Mouse (Mus musculus) stomach, embryonic 15.5 days (tissue): ENCODE results near the gene Ccm2l. TPM values are rescaled to one million over a fixed set of nuclear protein-coding genes. Genes with fewer than 3 reads are reported as not detected.

Experiments used
- ATAC-seq: fragments of 200-750 bp; cut with Nextera tagmentation; 2 replicates; pipeline ENCODE4 v1.8.0; 2017; ENCODE audit warnings: low read depth, moderate number of reproducible peaks, moderate TSS enrichment; ENCODE audit not compliant: insufficient read depth, low FRiP score
- H3K27ac ChIP-seq: fragments of 300-500 bp; sonication (generic); 2 replicates; pipeline ENCODE4 v1.5.1; 2015; ENCODE audit warnings: mild to moderate bottlenecking, inconsistent platforms
- H3K27me3 ChIP-seq: fragments of 300-500 bp; sonication (generic); replicated peaks from 2 replicates; pipeline ENCODE4 v1.6.1; 2015; ENCODE audit warnings: inconsistent platforms
- H3K36me3 ChIP-seq: fragments of 300-500 bp; sonication (generic); 2 replicates; pipeline ENCODE4 v1.6.1; 2015; ENCODE audit warnings: inconsistent platforms
- H3K4me1 ChIP-seq: fragments of 300-500 bp; sonication (generic); 2 replicates; pipeline ENCODE4 v1.6.1; 2015; ENCODE audit warnings: inconsistent platforms
- H3K4me2 ChIP-seq: fragments of 300-500 bp; sonication (generic); 2 replicates; pipeline ENCODE4 v1.6.1; 2015; ENCODE audit warnings: mild to moderate bottlenecking, inconsistent platforms
- H3K4me3 ChIP-seq: fragments of 300-500 bp; sonication (generic); replicated peaks from 2 replicates; pipeline ENCODE4 v1.5.1; 2015; ENCODE audit warnings: inconsistent platforms
- H3K9ac ChIP-seq: fragments of 300-500 bp; sonication (generic); 2 replicates; pipeline ENCODE4 v1.6.1; 2015; ENCODE audit warnings: inconsistent platforms
- H3K9me3 ChIP-seq: fragments of 300-500 bp; sonication (generic); 2 replicates; pipeline ENCODE4 v1.6.1; 2016; ENCODE audit warnings: inconsistent platforms
- WGBS: fragments of 180-500 bp; shearing (Covaris S2); methylation state at CpG from one replicate; pipeline ENCODE4 v1.1.7; 2015; 5-methylcytosine and 5-hydroxymethylcytosine counted together
- polyA plus RNA-seq: library from polyadenylated mRNA; unstranded; fragments of >200 nt; fragmentation: Nextera tagmentation; extraction: Ambion mirVana; gene quantifications from 2 replicates; pipeline ENCODE4 v1.2.1, GENCODE M21; 2015

Gene Ccm2l
- polyA plus RNA-seq, 1 experiment from 2014 or later, result 1.9 TPM

DNA sequence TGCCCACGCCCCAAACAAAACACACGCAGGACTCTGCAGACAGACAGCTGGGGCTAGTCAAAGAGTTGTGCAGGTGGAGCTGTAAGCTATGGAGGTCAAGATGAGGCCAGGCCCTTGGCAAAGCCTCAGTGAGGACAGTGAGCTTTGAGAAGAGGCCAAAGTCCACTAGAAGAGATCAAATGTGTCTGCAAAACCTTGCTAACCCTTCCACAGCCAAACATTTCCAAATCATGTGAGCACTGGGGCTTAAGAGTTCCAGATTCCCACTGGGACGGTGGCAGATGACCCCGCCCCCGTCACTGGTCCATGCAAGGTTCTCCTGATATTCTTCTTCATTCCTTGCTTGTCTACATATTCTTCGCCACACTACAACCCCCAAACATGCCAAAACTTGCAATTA is 16.1 kb downstream of the Ccm2l start:
- 75% methylated on average over 6 of the region's 6 CpGs for WGBS
- no peak for ATAC-seq
- no peak overlapping the region for H3K4me2 ChIP-seq

GRCm38 (mm10) chr2:153083275-153083674 is 17.5 kb downstream of the Ccm2l start:
- Histone ChIP-seq H3K4me2 (no peak overlapping the region), H3K4me1 (no peaks in the 10 kb centered on the region), H3K9ac (no peak overlapping the region), H3K27ac (no peak overlapping the region), H3K27me3 (no peaks in the 10 kb centered on the region), H3K9me3 (no peaks in the 10 kb centered on the region), H3K36me3 (no peaks in the 10 kb centered on the region), H3K4me3 (no peak overlapping the region)
- WGBS, result 78% methylated on average over 8 of the region's 8 CpGs
- ATAC-seq, result no peak

More for the DNA sequence above, 16.1 kb downstream of the Ccm2l start:
- Histone ChIP-seq H3K9me3 (no peaks in the 10 kb centered on the region), H3K4me1 (no peaks in the 10 kb centered on the region), H3K9ac (no peak overlapping the region), H3K36me3 (no peaks in the 10 kb centered on the region), H3K27ac (no peak overlapping the region), H3K4me3 (no peak overlapping the region), H3K27me3 (no peaks in the 10 kb centered on the region)

- Histone ChIP-seq H3K4me3 (no peak overlapping the region), H3K9me3 (no peaks in the 10 kb centered on the region), H3K27ac (no peak overlapping the region), H3K4me1 (no peaks in the 10 kb centered on the region), H3K9ac (no peak overlapping the region), H3K4me2 (no peak overlapping the region), H3K27me3 (no peaks in the 10 kb centered on the region), H3K36me3 (no peaks in the 10 kb centered on the region)
- 67% methylated on average over 4 of the region's 4 CpGs for WGBS
- ATAC-seq, result no peak
Observed at GRCm38 (mm10) chr2:153083824-153084223, 18.1 kb downstream of the Ccm2l start.

- no peaks in the 10 kb centered on the region for H3K9me3 ChIP-seq
- no peak overlapping the region for H3K9ac ChIP-seq
- H3K27ac ChIP-seq, result no peak overlapping the region
- ATAC-seq, result no peak
- no peaks in the 10 kb centered on the region for H3K36me3 ChIP-seq
- no peak overlapping the region for H3K4me2 ChIP-seq
- 60% methylated on average over 7 of the region's 7 CpGs for WGBS
- no peaks in the 10 kb centered on the region for H3K4me1 ChIP-seq
- no peak overlapping the region for H3K4me3 ChIP-seq
- H3K27me3 ChIP-seq, result no peaks in the 10 kb centered on the region
Observed at GRCm38 (mm10) chr2:153084261-153084976, 18.7 kb downstream of the Ccm2l start.

DNA sequence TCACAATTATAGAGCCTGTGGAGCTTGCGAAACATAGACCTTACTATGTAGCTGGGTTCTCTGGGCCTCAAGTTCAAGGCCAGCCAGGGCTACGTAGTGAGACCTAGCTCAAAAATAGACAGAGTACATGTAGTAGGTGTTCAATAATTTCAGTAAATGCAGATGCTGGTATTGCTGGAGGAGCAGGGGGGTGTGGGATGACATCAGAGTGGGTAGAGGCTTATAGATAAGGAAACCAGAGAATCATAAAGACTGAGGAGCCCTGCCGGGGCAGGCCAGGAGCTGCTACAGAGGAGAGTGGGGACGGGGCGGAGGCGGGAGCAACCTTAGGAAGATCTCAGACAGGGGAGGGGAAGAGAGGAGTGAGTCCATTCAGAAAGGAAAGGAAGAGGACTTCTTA is 19.8 kb downstream of the Ccm2l start:
- Histone ChIP-seq H3K9ac (no peak overlapping the region), H3K27ac (no peak overlapping the region), H3K27me3 (no peaks in the 10 kb centered on the region), H3K9me3 (no peaks in the 10 kb centered on the region), H3K36me3 (no peaks in the 10 kb centered on the region), H3K4me1 (no peaks in the 10 kb centered on the region), H3K4me3 (no peak overlapping the region), H3K4me2 (no peak overlapping the region)
- ATAC-seq, result no peak
- WGBS, result 73% methylated on average over 6 of the region's 6 CpGs

DNA sequence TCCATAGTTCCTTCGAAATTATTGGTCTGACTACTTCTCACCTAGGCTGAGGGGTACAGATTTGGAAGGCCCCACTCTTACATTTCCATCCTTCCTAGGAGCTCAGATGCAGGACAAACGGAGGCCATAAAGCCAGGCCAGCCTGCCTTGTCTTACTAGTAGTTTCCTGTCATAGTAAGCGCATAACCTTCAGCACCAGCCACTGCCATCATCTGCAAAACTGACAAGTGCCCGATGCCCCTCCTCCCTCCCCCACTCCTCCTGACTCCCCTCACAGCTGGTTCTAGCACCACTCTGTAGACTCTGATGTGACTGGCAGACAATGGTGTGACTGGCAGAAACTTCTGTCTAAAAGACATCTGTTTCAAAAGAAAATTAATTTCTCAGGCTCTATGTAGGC is 20.4 kb downstream of the Ccm2l start:
- Histone ChIP-seq H3K27me3 (no peaks in the 10 kb centered on the region), H3K36me3 (no peaks in the 10 kb centered on the region), H3K9me3 (no peaks in the 10 kb centered on the region), H3K4me1 (no peaks in the 10 kb centered on the region), H3K9ac (no peak overlapping the region), H3K4me3 (no peak overlapping the region), H3K27ac (no peak overlapping the region), H3K4me2 (no peak overlapping the region)
- ATAC-seq, result no peak
- 81% methylated on average over 4 of the region's 4 CpGs for WGBS

DNA sequence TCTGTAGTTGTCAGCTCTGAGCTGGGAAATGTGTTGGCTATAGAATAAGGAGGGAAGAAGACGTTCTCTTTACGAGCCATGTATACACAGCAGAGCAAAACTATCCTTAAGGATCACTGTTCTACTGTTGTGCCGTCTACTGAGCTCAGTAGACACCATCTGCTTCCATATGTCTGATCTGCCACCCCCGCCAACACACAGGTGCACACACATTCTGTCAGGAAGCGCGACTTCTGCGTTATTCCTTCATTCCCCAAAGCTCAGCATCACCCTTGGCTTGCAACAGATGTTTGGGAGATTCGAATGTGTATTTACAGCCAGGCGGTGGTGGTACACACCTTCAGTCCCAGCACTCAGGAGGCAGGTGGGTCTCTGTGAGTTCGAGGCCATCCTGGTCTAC is 21.3 kb downstream of the Ccm2l start:
- Histone ChIP-seq H3K9me3 (no peaks in the 10 kb centered on the region), H3K27me3 (no peaks in the 10 kb centered on the region), H3K4me3 (no peak overlapping the region), H3K4me1 (no peaks in the 10 kb centered on the region), H3K9ac (no peak overlapping the region), H3K27ac (no peak overlapping the region), H3K4me2 (no peak overlapping the region), H3K36me3 (no peaks in the 10 kb centered on the region)
- no peak for ATAC-seq
- WGBS, result 89% methylated on average over 10 of the region's 10 CpGs

DNA sequence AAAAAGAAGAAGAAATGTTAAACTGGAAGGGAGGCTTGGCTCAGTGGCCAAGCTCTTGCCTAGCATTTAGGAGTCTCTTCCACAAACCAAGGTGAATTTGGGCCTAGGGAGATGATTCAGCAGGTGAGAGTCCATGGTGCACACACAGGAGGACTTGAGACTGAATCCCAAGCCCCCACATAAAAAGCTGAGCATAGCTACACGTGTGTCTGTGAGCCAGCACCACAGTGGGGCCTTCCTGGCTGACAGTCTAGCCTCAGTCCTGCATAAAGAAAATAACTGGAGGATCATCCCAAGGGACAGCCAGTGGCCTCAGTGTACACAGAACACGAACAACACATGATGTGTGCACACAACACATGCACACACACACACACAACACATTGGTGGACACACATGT is 23.6 kb downstream of the Ccm2l start:
- WGBS, result 56% methylated on average over 2 of the region's 2 CpGs
- no peak overlapping the region for H3K27ac ChIP-seq
- no peak overlapping the region for H3K4me3 ChIP-seq
- H3K4me2 ChIP-seq, result no peak overlapping the region
- H3K4me1 ChIP-seq, result no peaks in the 10 kb centered on the region
- no peak overlapping the region for H3K9ac ChIP-seq
- H3K27me3 ChIP-seq, result no peaks in the 10 kb centered on the region
- no peaks in the 10 kb centered on the region for H3K36me3 ChIP-seq
- ATAC-seq, result no peak
- H3K9me3 ChIP-seq, result no peaks in the 10 kb centered on the region

- H3K4me1 ChIP-seq, result no peaks in the 10 kb centered on the region
- H3K9ac ChIP-seq, result no peak overlapping the region
- no peaks in the 10 kb centered on the region for H3K36me3 ChIP-seq
- no peak overlapping the region for H3K27ac ChIP-seq
- no peaks in the 10 kb centered on the region for H3K27me3 ChIP-seq
- no peak overlapping the region for H3K4me3 ChIP-seq
- no peaks in the 10 kb centered on the region for H3K9me3 ChIP-seq
- WGBS, result 28% methylated on average over 10 of the region's 10 CpGs
- ATAC-seq, result no peak
- no peak overlapping the region for H3K4me2 ChIP-seq
Observed at GRCm38 (mm10) chr2:153090551-153091165, 24.9 kb downstream of the Ccm2l start.

- 34% methylated on average over 23 of the region's 23 CpGs for WGBS
- Histone ChIP-seq H3K9me3 (no peaks in the 10 kb centered on the region), H3K27me3 (peaks cover 32% of the 10 kb centered on the region), H3K36me3 (no peaks in the 10 kb centered on the region), H3K27ac (no peak overlapping the region), H3K4me2 (peak overlapping the region; percentile 92), H3K4me3 (peak overlapping the region; percentile 50), H3K9ac (no peak overlapping the region), H3K4me1 (peaks cover 8% of the 10 kb centered on the region)
- ATAC-seq, result no peak
Observed at GRCm38 (mm10) chr2:153107046-153107766, 41.5 kb downstream of the Ccm2l start.

DNA sequence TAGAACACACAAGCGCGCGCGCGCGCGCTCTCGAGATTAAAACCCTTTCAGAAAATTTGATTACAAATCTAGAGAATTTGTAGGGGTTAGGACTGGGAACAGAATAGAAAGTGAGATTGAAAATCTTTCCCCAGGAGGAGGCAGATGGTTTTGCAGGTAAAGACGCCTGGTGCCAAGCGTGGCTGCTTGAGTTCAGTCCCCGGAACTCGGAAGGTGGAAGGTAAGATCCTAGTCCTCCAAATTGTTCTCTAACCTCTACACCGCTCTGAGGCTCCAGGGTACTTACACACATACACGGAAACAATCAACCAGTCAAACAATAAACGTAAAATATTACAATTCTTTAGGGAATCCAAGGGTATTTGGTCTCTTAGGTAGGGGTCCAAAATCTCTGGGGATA is 42.0 kb downstream of the Ccm2l start:
- Histone ChIP-seq H3K4me2 (peak overlapping the region; percentile 92), H3K9me3 (no peaks in the 10 kb centered on the region), H3K27ac (no peak overlapping the region), H3K4me1 (peaks cover 8% of the 10 kb centered on the region), H3K36me3 (no peaks in the 10 kb centered on the region), H3K4me3 (peak overlapping the region; percentile 50), H3K27me3 (peaks cover 32% of the 10 kb centered on the region), H3K9ac (no peak overlapping the region)
- 3% methylated on average over 15 of the region's 15 CpGs for WGBS
- no peak for ATAC-seq
